Mouse (Mus musculus) MEL (cell line): ENCODE measurements around the gene Galnt2.

Experiments
- CHD2 ChIP-seq: IDR thresholded peaks from 2 replicates; pipeline ENCODE4 v1.6.1; 2011; ENCODE audit warnings: low read length, improper control_type of control experiment
- CTCF ChIP-seq, 3 experiments: IDR thresholded peaks in 2 of 3; conservative IDR thresholded peaks in 1 of 3; 2 replicates each; pipeline ENCODE4 v1.5.1; 2011 to 2012; ENCODE audit warnings: low read length in 3 of 3, low read depth in 2 of 3, mild to moderate bottlenecking in 2 of 3, improper control_type of control experiment in 1 of 3, inconsistent platforms in 1 of 3, mixed read lengths in 1 of 3, moderate library complexity in 1 of 3; ENCODE audit not compliant: control insufficient read depth in 1 of 3, insufficient read depth in 1 of 3, poor library complexity in 1 of 3, severe bottlenecking in 1 of 3
- EP300 ChIP-seq, 2 experiments: IDR thresholded peaks; 2 replicates each; pipeline ENCODE4 v1.6.1; 2011; ENCODE audit warnings: improper control_type of control experiment in 2 of 2, low read length in 2 of 2, low read depth in 1 of 2, mild to moderate bottlenecking in 1 of 2
- GATA1 ChIP-seq: IDR thresholded peaks from 2 replicates; pipeline ENCODE4 v1.6.1; 2011; ENCODE audit warnings: low read depth, low read length, improper control_type of control experiment
- MXI1 ChIP-seq: IDR thresholded peaks from 2 replicates; pipeline ENCODE4 v1.6.1; 2011; ENCODE audit warnings: mild to moderate bottlenecking, low read depth, low read length, improper control_type of control experiment
- MYB ChIP-seq: IDR thresholded peaks from 2 replicates; pipeline ENCODE4 v1.6.1; 2011; ENCODE audit warnings: mild to moderate bottlenecking, low read depth, low read length, improper control_type of control experiment
- POLR2A ChIP-seq, 2 experiments: IDR thresholded peaks; 2 replicates each; pipeline ENCODE4 v1.6.1; 2011 to 2012; ENCODE audit warnings: low read length in 2 of 2, mild to moderate bottlenecking in 2 of 2, control low read depth in 1 of 2, improper control_type of control experiment in 1 of 2, low read depth in 1 of 2, moderate library complexity in 1 of 2; ENCODE audit not compliant: control insufficient read depth in 1 of 2, insufficient read depth in 1 of 2, poor library complexity in 1 of 2
- TBP ChIP-seq: IDR thresholded peaks from 2 replicates; pipeline ENCODE4 v1.8.0; 2011; ENCODE audit warnings: low read depth, low read length, improper control_type of control experiment
- USF2 ChIP-seq, 2 experiments: IDR thresholded peaks; 2 replicates each; pipeline ENCODE4 v1.6.1; 2011 to 2012; ENCODE audit warnings: improper control_type of control experiment in 2 of 2, low read length in 2 of 2, borderline replicate concordance in 1 of 2, inconsistent platforms in 1 of 2, low read depth in 1 of 2, mild to moderate bottlenecking in 1 of 2; ENCODE audit not compliant: insufficient read depth in 1 of 2

GRCm38 (mm10) chr8:124270504-124270903 lies 39.3 kb downstream of the Galnt2 start:
- TF ChIP-seq MXI1 (no peak), GATA1 (no peak), MYB (no peak), CTCF (IDR thresholded peaks at IDR 0.05 in 2 of 3, conservative IDR thresholded peaks at IDR 0.05 in 1 of 3; ENCODE audit: control insufficient read depth in 1 of 3, insufficient read depth in 1 of 3, low read depth in 2 of 3, low read length in 3 of 3, poor library complexity in 1 of 3, severe bottlenecking in 1 of 3) (no peak), CHD2 (no peak), POLR2A (IDR thresholded peaks at IDR 0.05; ENCODE audit: control insufficient read depth in 1 of 2, insufficient read depth in 1 of 2, low read depth in 1 of 2, low read length in 2 of 2, poor library complexity in 1 of 2) (no peak), TBP (no peak), USF2 (IDR thresholded peaks at IDR 0.05; ENCODE audit: borderline replicate concordance in 1 of 2, insufficient read depth in 1 of 2, low read depth in 1 of 2, low read length in 2 of 2) (no peak), EP300 (IDR thresholded peaks at IDR 0.05; ENCODE audit: low read depth in 1 of 2, low read length in 2 of 2) (no peak)
